Mouse (Mus musculus) stomach, embryonic 16.5 days (tissue): Measurements from ENCODE around the gene Atg10. TPM values are rescaled to one million over a fixed set of nuclear protein-coding genes. Genes with fewer than 3 reads are reported as not detected.

Source experiments
- ATAC-seq: fragments of 200-750 bp; cut with Nextera tagmentation; 2 replicates; pipeline ENCODE4 v1.8.0; 2017; ENCODE audit warnings: moderate number of reproducible peaks, moderate TSS enrichment; ENCODE audit not compliant: insufficient read depth, low FRiP score
- H3K27ac ChIP-seq: fragments of 300-500 bp; sonication (generic); 2 replicates; pipeline ENCODE4 v1.5.1; 2014; ENCODE audit warnings: low read length
- H3K27me3 ChIP-seq: fragments of 300-500 bp; sonication (generic); 2 replicates; pipeline ENCODE4 v1.6.1; 2014; ENCODE audit warnings: low read length, control low read depth, mixed read lengths; ENCODE audit not compliant: control insufficient read depth, insufficient read depth
- H3K36me3 ChIP-seq: fragments of 300-500 bp; sonication (generic); 2 replicates; pipeline ENCODE4 v1.6.1; 2014; ENCODE audit warnings: low read length; ENCODE audit not compliant: control insufficient read depth, insufficient read depth
- H3K4me1 ChIP-seq: fragments of 300-500 bp; sonication (generic); 2 replicates; pipeline ENCODE4 v1.6.1; 2014; ENCODE audit warnings: low read length, control low read depth, mixed read lengths; ENCODE audit not compliant: control insufficient read depth, insufficient read depth
- H3K4me2 ChIP-seq: fragments of 300-500 bp; sonication (generic); 2 replicates; pipeline ENCODE4 v1.6.1; 2014; ENCODE audit warnings: low read depth, low read length, mixed read lengths
- H3K4me3 ChIP-seq: fragments of 300-500 bp; sonication (generic); replicated peaks from 2 replicates; pipeline ENCODE4 v1.5.1; 2014; ENCODE audit warnings: mild to moderate bottlenecking, low read length
- H3K9ac ChIP-seq: fragments of 300-500 bp; sonication (generic); 2 replicates; pipeline ENCODE4 v1.6.1; 2014; ENCODE audit warnings: low read length
- H3K9me3 ChIP-seq: fragments of 300-500 bp; sonication (generic); replicated peaks from 2 replicates; pipeline ENCODE4 v1.6.1; 2016; ENCODE audit warnings: low read length, control low read depth; ENCODE audit not compliant: control insufficient read depth
- WGBS: fragments of 180-500 bp; shearing (Covaris S2); extraction: QIAGEN DNeasy Blood & Tissue Kit; methylation state at CpG from one replicate; pipeline ENCODE4 v1.1.7; 2014; 5-methylcytosine and 5-hydroxymethylcytosine counted together
- polyA plus RNA-seq: library from polyadenylated mRNA; unstranded; fragments of >200 nt; fragmentation: Nextera tagmentation; extraction: Ambion mirVana; gene quantifications from 2 replicates; pipeline ENCODE4 v1.2.1, GENCODE M21; 2015

Gene Atg10
- polyA plus RNA-seq, 1 experiment from 2014 or later, result 15.2 TPM

GRCm38 (mm10) chr13:90885856-90886532 is 337.8 kb downstream of the Atg10 start:
- Histone ChIP-seq H3K9ac (peak overlapping the region; percentile 56; the same call in 1 of the 2 replicates), H3K4me2 (peak overlapping the region; percentile 85), H3K4me3 (peak overlapping the region; percentile 53), H3K27me3 (no peaks in the 10 kb centered on the region), H3K27ac (no peak overlapping the region), H3K4me1 (peaks cover 8% of the 10 kb centered on the region; the same call in 1 of the 2 replicates), H3K9me3 (no peaks in the 10 kb centered on the region), H3K36me3 (no peaks in the 10 kb centered on the region)
- WGBS, result 30% methylated on average over 13 of the region's 13 CpGs
- ATAC-seq, result no peak

Other genes with a start within 250 kb of the Atg10 start
- gene Ssbp2, start 236.3 kb upstream of the Atg10 start, polyA plus RNA-seq, result 119 TPM in 2 replicates